Mouse (Mus musculus) 3T3-L1 (cell line): ENCODE data around the gene Aldh1l2.
"Not testable (repeated sequence)": the region's sequence is repeated elsewhere in the genome, so short reads cannot be mapped to it uniquely, and the experiment has no call there.

Experiments used
- DNase-seq: peaks from one replicate; pipeline ENCODE4 v3.0.0-alpha.2; 2015; ENCODE audit warnings: low read depth, low spot score

Gene Aldh1l2

DNA sequence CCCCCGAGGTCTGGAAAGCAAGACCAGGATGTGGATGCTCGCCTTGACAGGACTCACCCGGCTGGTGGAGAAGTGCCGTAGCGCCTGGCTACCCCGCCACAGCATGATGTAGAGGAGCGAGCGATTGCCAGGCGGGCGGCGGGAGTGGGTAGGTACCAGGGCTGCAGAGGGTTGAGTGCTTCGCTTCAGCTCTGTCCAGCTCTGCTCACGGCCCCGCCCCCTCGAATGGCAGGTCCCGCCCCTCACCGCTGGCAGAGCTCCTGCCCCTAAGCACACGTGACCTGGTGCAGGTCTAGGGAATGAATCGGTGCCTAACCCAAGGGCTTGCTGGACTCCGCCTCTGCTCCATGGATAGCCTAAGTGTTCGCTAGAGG lies at the start of gene Aldh1l2:
TSS of gene Aldh1l2 (minus strand) at position 231 of the 374 bp plus-strand sequence.
- peak; percentile 88 for DNase-seq

DNA sequence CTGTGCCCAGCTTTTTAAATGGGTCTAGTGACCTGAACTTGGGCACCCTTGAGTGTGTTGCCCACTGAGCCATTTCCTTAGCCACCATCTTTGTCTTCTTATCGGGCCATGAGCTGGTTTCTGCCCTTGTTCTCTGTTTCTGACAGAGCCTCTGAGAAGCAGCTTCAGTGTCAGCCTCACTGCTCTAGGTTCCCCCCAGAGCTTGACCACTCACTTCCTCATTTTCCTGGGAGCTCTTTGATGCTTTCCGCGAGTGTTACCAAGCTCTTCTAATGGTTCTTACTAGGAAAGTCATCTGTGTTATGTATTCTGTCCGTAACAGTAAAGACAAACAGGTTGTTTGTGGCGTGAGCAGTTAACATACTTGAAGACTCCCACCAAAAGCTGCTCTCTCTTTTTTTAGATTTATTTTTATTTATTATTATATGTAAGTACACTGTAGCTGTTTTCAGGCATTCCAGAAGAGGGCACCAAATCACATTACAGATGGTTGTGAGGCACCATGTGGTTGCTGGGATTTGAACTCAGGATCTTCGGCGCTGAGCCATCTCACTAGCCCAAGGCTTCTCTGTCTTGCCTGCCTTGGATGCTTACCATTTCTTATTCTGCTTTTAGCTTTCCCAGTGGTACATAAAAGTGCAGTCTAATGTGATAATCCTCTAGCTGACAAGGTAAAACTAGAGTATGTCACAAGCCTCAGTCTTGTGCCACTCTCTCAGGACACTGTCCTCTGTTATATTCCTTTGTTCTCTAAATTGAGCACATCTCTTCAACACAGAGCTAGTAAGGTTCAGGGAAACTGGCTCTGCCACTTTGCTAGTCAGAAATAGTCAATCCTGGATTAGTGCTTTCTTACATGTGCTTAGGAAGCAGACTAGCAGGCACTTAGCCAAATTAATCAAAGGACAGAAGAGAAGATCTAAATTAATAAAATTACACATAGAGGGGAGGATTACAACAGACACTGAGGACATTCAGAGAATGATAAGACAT lies 31.8 kb upstream of the Aldh1l2 start:
- DNase-seq = peak; percentile 33

- DNase-seq = no peak
Measured at GRCm38 (mm10) chr10:83563005-83563404, 29.1 kb upstream of the Aldh1l2 start.

DNA sequence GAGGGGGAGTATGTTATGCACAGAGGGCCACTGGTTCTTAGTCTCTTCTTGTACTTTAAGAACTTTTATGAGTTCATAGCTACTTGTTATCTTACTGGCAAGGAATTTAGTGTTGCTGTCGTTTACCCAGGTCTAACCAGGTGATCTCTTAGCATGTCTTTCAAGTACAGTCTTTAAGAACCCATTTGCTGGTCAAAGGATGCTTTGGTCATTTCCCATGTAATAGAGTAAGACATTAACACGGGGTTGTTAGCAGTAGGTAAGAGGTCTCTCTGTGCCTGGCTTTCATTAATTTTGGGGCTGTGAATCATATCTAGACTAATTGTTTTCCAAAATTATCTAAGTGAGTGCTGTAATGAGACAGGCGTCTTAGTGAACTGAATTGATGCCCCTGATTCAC lies 11.4 kb upstream of the Aldh1l2 start:
- DNase-seq = peak; percentile 7

DNA sequence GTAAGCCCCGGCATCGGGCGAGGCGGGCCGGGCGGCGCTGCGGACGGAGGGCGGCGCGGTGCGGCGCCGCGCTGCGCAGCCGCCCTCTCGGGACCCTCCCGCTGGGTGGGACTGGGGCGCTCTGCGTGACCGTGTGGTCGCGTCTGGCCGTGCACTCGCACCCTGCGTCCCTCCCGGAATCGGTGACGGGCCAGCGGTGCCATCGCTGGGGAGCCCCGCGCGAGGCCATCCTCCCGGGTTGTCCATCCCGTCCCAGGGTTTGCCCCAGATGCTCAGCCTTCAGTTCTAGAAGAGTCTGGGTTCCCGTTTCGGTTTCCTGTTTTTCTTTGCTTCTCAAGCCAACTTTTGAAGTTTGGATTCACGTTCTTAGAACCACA lies 10.2 kb upstream of the Aldh1l2 start:
- DNase-seq = peak; percentile 67

GRCm38 (mm10) chr10:83543439-83544102 lies 9.6 kb upstream of the Aldh1l2 start, which contains the start of gene Washc4:
TSS of gene Washc4 (plus strand) at chr10:83543752.
- peak; percentile 86 for DNase-seq

DNA sequence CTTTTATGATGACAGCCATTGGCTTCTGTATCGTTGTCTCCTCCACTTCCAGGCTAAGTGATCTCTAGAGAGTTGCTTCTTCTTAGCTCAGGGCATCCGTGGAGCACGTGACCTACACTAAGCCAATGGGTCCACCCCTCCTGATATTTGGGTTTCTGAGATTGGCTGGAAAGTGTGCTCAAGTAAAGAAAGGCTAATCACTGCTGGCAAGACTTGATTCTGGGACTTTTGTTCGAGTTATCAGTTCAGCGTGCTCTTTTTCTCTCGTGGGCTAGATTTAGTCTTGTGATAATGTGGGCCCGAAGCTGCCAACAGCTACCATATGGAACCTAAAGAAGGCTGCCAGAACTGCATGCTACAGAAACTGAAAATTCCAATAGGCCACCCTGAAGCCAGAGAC lies 8.3 kb upstream of the Aldh1l2 start:
- no peak for DNase-seq

DNA sequence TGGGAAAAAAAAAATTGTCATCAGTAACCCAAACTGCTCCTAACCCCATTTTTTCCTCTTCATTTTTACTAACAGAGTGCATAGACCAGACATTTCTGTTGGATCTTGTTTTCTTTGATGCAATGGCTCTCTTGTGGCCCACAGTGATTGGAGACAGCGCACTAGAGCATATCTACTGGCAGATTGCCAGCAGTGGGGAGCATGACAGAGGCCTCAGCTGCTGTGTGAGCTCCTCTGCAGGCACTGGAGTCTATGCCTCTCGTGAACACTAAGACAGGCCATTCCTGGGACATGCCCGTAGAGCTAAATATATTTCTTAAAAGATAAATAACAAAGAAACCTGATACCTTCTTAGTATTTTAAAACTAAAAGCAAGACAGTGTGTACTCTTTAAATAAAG lies 6.2 kb upstream of the Aldh1l2 start:
- DNase-seq = peak; percentile 23

GRCm38 (mm10) chr10:83539311-83539980 lies 5.5 kb upstream of the Aldh1l2 start:
- DNase-seq = no peak

GRCm38 (mm10) chr10:83536436-83536835 lies 2.5 kb upstream of the Aldh1l2 start:
- peak; percentile 5 for DNase-seq

DNA sequence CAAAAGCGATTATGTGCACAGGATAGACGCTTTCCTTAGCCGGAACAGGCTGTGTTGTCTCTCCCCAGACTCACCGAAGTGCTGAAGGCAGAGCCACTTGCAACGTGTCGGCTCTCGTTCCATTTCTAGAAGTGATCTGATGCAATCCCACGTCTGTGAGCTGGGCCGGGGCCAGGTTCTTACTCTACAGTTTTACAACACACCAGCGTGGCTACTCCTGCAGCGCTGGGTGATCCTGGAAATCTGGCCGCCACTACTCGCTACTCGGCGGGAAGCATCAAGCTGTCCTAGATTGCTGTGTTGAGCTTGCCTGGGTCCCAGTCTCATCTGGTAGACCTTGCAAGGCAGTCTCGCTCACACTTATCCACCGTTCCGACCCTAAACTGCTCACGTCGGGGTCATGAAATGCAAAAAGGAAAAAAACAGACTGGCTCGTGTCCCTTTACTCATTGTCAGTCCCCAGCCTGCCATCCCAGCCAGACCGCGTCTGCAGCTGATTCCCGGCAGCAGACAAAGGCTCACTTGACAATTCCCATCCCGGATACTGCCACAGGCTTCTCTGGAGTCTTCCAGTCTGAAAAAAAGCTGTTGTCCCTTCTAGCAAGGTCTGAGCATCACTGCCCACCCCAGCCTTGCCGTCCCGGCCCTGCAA lies 556 bp downstream of the Aldh1l2 start:
- peak; percentile 87 for DNase-seq

DNA sequence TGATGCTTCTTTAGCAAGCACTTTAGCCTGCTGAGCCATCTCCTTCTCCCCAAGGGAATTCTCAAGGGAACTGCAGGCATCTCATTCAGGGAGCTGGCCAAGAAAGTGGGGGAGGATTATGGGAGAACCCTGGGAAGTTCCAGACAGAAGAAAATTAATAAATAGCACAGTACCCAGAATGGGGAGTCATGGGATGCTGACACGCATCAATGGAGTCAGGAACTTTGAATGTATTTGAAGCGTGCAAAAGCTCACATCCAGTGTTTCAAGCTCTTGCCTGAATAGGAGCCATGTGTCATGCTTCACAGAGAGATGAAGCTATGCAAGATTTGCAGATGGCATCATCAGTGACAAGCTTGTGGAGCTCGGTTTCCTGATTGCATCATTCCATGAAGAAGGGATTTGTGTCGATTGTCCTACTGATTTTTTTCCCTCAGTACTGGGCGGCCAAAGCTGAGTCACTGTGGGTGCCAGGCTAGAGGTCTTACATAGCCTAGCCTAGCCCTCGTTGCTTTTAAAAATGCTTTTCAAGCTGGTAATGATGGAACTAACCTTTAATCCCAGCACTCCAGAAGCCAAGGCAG lies 3.5 kb downstream of the Aldh1l2 start:
- peak; percentile 63 for DNase-seq

- DNase-seq = not testable (repeated sequence)
Measured at GRCm38 (mm10) chr10:83524238-83524637, 9.7 kb downstream of the Aldh1l2 start.

- DNase-seq = peak; percentile 18
Measured at GRCm38 (mm10) chr10:83520990-83521389, 12.9 kb downstream of the Aldh1l2 start.

GRCm38 (mm10) chr10:83513736-83514135 lies 20.2 kb downstream of the Aldh1l2 start:
- DNase-seq = no peak

DNA sequence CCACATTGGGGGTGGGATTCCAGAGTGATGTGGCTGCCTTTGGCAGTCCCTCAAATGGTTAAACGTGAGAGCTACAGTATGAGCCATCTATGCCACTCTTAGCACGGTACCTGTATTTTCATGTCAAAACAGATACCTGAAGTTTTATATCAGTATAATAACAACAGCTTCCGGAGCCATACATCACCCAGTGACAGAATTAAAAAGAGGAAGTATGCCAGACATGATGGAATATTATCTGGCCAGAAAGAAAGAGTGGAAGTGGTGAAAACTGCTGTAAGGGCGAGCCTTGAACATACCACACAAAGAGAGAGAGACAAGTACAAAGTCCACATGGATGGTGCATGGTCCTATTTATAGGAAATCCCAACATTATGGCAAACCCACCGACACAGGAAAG lies 22.6 kb downstream of the Aldh1l2 start:
- no peak for DNase-seq

DNA sequence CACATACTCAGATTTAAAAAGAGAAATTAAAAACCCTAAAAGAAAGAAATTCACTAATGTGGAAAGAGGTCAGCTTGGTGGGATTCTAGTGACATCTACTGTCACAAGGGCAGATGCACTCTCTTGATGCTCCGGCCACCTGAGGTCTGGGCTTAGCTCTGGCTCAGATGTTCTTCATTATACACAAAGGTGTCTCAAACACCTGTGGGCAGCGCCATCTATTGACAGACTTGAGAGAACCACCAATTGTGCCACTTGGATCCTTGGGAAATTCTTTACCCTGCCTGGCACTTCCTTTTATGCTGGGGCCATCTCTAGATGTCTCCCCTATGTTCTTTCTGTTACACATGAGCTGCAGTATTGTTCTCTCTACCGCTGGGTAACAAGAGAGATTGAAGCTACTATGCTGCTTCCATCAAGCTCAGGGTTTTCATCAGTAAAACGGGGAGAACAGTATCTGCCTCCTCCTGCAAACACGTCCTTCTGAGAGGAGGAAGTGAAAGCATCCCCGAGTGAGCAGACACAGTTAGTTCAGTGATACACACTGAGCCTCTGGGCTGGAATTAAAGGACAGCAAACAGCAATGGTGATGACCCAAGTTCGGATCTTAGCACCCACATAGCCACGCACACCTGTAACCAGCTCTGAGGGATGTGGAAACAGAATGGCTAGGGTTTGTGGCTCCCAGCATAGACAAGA lies 24.8 kb downstream of the Aldh1l2 start:
- peak; percentile 15 for DNase-seq

DNA sequence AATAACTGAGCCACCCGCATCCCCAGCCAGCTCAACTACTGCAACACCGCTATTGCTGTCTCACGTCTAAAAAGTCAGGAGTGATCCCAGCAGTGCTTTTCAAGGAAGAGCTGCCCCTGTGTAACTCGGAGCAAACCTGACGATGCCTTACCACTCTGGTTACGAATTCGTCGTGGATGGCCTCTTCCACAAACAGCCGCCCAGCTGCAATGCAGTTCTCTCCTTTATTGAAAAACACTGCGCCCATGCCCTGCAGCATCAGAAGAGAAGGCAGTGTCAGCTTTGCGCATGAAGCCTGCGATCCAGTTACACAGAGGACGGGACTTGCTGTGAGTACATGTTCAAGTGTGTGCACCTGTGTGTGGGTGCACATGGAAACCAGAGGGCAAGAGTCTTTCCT lies 36.6 kb downstream of the Aldh1l2 start:
- no peak for DNase-seq

GRCm38 (mm10) chr10:83490506-83490905 lies 43.4 kb downstream of the Aldh1l2 start:
- DNase-seq = no peak

DNA sequence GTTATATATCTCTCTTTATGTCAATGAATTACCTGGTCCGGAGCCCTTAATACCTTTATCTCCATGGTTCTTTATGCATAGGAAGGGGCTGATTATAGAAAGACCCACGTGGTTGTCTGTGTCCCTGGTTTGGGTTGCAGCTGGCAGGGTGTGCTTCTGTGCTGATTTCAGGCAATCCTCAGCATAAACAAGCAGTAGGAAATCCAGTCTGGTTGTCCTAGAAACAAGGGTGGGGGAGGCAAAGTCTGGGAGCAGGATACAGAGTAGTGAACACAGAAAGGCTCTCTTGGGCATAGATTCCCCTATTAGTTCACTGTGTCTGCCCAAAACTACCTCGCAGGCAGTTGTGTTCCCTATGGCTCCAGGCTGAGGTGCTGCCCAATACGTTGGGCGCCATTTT lies 56.7 kb downstream of the Aldh1l2 start:
- DNase-seq = no peak

GRCm38 (mm10) chr10:83475226-83475625 lies 58.7 kb downstream of the Aldh1l2 start:
- DNase-seq = no peak
